Mouse (Mus musculus) G1E-ER4 (cell line): ENCODE results near the gene Cxcl2. TPM values are rescaled to one million over a fixed set of nuclear protein-coding genes. Genes with fewer than 3 reads are reported as not detected.

Experiments
- GATA1 ChIP-seq: IDR thresholded peaks from one replicate; pipeline ENCODE4 v1.8.0; 2012; ENCODE audit warnings: low read length, inconsistent platforms
- polyA plus RNA-seq: library from polyadenylated mRNA; stranded (reverse); fragments of >175 nt; gene quantifications from 2 replicates; pipeline ENCODE4 v1.2.3, GENCODE M21; 2012

Cxcl2 gene
- polyA plus RNA-seq: not detected in 2 replicates

DNA sequence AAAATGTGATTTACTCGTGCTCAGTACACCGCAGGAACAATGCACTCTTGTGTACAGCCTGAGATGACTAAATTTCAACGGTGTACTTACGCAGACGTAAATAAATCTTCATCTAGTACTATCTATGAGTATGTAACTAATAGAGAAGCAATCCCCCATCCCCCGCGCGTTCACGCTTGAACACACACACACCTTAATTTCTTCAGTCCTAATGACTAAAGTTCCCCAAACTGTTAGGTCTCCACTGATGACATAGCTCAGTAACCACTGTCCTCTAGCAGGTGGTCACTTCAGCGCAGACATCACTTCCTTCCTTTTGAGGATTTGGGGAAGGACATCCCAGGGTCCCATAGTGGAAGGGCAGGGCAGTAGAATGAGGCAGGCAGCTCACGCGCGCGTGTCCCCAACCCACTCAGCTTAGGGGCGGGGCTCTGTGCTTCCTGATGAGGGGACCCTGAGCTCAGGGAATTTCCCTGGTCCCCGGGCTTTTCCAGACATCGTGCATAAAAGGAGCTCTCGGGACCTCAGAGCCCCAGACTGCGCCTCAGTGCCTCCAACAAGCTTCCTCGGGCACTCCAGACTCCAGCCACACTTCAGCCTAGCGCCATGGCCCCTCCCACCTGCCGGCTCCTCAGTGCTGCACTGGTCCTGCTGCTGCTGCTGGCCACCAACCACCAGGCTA lies at the start of gene Cxcl2:
TSS of gene Cxcl2 (plus strand) at position 533 of the 682 bp plus-strand sequence.
- TF ChIP-seq GATA1: no peak

DNA sequence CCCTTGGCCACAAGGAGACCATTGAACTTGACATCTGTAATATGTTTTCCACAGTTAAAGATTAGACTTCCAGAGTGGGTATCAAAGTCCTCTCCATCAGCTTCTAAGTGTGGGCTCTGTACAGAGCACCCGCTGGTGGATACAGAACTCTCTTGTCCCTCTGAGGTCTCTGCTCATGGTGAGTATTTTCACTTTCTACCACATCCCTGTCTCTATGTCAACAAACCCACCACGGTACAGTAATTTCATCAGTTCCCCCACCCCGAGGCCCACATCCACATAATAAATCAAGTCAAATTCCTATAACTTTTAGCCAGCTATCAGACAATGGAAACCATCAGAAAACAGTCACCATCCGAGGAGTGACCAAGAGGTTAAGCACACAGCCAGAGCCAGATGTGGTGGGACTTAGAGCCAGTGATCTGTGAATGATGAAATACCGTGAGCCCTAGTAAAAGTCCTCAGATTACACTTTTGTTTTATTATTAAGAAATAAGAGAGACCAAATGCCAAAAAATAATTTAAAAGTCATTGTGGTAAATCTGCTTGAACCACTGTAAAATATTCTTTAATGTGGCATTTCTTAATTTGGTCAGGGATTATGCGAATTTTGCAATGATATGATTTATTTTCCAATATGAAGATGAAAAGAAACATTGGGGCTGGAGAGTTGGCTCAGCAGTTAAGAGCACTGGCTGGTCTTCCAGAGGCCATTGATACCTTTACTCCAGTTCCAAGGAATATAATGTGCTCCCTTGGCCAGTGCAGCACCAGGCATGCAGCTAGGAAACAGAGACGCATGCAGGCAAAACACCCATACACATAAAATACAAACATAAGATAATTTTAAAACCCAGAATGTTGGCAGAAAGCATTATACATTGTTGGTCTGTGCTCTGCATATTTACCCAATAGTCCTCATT lies 48.1 kb upstream of the Cxcl2 start:
- TF ChIP-seq GATA1: no peak

DNA sequence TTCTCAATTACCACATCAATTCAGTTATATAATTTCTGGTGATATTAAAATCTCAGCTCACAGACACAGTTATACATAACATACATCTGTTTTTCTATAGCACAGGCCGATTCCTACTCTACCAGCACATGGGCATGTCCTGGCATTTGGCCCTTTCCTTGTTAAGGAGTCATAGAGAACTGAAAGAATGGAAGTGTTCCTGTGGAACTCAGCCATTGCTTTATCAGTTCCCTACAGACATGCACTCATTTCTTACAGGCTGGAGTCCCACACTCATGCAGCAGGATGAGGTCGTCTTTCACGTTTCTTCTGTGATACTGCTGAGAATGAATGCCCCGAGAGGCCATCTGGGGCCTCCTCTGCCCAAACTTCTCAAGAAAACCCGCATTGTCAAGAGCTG lies 46.2 kb upstream of the Cxcl2 start:
- no peak for TF ChIP-seq GATA1

DNA sequence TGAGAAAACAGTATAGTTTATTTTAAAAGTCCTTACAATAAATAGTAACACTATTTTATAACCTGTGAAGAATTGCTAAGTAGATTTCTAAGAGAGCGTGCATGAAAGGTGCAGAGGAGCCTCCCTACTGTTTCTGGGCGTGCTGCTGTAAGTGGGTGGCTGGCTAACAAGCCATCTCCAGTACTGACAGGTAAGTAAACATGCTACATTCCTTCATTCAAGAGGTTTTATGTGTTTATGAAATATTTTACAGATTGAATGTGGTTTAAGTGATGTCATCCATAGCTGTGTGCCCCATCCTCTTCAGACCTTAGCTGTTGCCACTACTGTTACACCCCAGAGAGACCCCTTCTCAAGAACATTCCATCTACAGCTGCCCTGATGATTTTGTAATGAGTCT lies 45.2 kb upstream of the Cxcl2 start:
- no peak for TF ChIP-seq GATA1

DNA sequence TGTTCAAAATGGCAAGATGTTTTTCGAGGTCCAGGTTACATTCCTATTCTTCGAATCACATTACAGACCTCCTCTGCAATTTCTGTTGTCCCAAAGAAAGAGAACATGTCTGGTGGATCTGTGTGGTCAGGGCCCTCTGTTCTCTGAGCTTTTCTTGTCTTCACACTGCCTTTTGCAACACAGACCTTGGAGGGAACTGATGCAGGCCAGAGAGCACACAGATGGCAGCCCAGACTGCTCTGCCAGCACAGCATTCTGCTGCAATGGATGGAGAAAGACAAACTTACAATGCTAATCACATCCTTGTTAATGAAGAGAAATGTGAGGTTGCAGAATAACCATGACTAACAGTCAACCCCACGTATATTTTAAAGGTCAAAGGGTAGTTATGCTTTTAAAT lies 44.6 kb upstream of the Cxcl2 start:
- TF ChIP-seq GATA1: no peak

DNA sequence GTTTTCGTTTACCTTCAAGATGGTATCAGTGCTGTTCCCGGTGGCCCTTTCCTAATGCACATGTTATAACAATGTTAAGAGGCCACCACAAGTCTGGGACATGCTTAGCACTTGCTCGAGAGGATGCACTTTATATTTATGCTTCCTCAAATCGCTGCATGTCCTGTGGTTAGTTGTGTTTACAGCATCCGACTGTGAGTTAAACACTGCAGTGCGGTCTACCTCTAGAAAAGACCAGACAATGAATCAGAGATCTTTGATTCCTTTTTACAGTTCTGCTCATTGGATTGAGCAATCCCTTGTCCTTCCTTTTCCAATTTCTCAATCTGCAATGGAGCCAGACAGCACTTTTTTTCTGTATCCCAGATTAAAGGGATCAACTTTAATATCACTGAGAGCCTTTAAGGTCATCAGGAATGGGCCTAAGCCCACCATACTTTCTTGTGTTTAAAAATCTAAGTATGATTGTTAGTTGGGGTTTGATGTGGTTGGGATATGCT lies 41.7 kb upstream of the Cxcl2 start:
- no peak for TF ChIP-seq GATA1

DNA sequence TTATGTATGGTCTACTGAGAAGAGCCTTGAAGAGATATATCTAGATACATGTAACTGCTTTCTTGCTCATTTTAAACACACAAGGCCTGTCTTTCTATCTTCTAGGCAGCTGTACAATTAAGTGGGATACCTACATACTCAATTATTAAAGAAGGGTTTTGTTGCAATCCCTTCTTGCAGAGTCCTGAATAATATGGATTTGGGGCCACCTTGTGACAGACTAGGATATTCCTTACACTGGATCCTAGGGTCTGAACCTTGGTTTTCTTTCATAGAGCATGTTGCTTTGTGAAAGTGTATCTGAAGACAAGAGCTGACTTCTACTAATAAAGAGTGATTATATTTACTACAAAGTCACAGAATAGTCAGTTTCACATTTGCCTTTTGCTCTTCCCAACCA lies 36.9 kb upstream of the Cxcl2 start:
- TF ChIP-seq GATA1: no peak

DNA sequence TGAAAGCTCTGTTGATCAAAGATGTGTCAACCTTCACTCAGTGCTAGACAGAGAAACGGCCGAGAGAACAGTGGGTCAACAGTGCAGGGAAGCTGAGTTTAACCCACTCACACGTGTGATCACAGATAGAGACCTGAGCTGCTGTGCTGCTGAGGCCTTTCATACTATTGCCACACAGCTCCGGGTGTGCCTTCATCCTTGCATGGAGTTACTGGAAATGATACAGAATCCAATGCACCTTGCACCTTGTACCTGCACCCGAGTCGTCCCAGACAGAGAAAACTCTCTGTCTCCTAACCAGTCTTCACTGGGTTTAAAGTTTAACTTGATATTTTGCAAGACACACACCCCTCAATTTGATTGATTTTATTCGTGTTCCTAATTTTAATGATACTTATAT lies 31.3 kb upstream of the Cxcl2 start:
- no peak for TF ChIP-seq GATA1

DNA sequence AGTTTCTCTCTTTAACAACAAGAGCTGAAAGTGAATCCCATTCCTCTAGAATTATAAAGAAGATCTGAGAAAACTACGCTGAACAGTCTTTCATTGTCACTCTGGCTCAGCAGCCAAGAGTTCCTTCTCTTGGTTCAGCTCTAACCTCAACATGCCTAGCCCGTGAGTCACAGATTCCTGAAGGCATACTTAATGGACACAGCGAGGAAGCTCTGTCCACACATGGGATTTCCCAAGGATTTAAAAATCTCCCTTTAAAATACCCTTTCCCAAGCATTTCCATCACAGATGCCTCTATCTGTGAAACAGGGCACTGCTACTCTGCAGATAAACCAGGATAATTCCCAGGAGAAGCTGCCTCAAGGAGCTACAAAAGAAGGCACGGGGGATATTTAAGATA lies 27.6 kb upstream of the Cxcl2 start:
- no peak for TF ChIP-seq GATA1

DNA sequence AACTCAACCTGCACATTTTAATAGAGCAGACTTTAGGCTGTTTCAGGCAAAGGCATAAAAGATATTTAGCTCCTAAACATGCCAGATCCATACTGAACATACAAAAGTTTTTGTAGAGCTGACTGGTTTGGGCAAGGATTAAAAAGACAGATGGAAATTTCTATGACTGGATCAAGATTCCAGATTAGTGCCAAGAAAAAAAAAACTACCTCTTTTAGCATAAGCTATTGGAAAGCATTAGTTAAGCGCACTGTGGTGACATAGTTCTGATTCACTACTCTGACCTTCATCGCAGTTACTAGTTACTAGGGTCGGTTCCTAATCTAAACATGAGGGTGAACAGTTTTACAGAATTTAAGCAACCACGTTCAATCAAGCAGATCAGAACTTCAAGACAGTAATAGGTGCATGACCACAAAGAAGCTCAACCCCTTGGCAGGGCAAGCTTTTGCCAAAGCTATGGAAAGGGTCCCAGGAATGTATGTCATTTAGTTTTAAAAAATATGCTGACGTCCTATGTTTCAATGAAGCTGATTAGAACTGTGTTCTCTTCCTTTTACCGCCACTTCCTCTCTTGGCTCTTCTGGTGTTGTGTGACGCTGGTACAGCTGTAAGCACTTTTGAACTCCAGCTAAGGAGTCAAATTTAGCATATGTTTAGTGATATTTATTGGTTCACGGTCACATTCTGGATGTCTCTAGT lies 27.0 kb upstream of the Cxcl2 start:
- no peak for TF ChIP-seq GATA1

DNA sequence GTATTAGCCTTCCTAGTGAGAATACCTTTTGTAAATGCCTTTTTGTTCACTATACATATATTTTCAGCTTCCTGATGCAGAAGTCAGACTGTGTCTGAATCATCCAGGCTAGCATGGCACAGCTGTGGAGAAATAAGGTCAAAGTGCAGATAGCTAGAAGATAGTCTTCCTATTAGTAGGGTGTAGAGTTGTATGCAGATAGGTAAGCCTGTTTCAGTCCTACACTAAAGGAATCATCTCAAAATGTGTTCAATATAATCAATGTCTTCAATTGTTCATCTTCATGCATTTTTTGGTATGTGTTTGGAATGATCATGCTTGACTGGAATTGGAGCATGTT lies 26.5 kb upstream of the Cxcl2 start:
- TF ChIP-seq GATA1: no peak

DNA sequence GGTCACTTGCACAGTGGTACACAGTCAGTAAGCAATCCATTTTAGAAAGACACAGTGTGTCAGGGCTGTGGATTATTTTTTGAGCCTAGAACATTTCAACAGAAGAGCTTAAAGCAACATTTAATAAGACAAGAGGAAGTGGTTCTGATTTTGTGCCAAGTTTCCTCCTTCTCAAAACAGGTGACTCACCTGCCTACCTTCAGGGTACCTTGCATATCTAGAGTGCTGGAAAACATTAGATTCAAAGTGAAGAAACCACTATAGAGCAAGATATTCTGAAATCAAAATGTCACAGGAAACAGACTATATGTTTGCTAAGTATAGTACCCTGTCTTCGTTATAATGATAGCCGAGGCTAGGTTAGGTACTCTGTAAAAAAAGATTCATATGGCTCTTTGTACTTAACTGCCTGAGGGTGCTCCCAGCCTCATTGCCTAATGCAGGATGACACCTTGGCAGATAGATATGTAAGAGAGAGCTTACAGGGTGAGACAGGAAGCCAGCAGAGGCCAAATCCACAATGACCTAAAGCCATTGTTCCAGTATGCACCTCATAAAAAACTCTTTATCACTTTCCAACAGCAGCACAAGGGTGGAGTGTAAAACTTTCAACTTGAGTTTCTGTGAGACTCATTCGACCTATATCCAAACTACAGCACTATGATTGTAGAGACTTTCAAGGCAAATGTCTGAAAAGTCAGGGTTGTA lies 24.2 kb upstream of the Cxcl2 start:
- no peak for TF ChIP-seq GATA1

DNA sequence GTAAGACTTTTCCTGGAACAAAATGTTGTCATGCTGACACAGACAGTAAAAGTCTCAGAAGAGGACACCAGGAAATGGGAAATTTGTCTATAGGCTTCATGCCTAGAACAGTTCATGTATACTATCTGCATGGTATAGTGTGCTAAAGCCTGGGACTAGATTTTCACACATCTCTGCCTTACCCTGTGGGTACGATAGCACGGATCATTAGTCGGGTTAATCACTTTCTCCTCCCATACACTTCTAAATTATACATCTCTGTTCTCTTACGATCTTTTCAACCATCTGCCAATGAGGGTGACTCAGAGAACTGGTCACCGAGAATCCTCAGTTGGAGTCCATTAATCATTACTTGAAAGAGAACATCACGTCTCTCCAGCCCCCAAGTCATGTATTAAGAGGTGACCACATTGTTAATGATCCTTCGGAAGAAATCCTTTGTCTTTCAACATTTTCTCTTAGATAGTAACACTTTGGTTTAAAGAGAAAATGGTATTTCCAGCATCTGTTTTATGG lies 23.3 kb upstream of the Cxcl2 start:
- TF ChIP-seq GATA1: no peak

DNA sequence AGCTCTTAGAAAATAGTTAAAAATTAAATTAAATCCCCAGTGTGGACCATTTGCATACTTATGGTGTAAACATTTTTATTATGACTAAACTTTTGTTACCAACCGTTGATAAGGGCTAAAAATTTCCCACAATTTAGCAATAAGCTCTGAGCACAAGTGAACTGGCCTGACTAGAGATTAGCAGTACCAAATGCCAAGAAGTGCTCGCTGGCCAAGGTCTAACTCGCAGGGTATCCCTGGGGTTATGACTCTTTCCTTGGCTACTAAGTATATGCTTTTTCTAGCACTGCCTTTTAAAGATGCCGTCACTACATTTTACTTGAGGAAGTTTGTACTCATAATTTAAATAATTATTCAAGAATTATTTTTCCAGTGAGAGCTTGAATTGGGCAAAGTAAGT lies 22.6 kb upstream of the Cxcl2 start:
- TF ChIP-seq GATA1: no peak

DNA sequence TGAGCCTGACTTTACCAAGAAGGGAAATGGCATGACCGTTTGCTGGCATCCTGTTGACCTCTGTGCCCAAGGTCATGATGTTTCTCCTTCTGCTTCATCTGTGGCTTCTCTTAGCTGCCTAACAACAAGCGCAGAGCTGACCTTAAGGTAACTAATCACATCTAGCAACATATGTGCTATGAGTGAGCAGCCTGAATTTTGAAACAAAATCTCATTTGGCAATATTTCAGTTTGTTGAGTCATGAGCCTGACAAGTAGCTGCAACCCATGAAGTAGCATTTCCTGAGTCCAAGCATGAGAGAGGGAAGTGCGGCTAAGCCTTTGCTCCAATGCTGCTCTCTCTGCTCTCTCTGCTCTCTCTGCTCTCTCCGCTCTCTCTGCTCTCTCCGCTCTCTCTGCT lies 22.0 kb upstream of the Cxcl2 start:
- no peak for TF ChIP-seq GATA1
